Mouse (Mus musculus) testis, adult 2 months (tissue): Measurements from ENCODE around the gene Prr15l. TPM values are rescaled to one million over a fixed set of nuclear protein-coding genes. Genes with fewer than 3 reads are reported as not detected.

ENCODE experiments used
- H3K27ac ChIP-seq: fragments of 200-500 bp; 2 replicates; pipeline ENCODE4 v1.5.1; 2012; ENCODE audit warnings: low read depth, low read length; ENCODE audit not compliant: control insufficient read depth, insufficient read depth
- H3K27me3 ChIP-seq: fragments of 200-500 bp; 2 replicates; pipeline ENCODE4 v1.6.1; 2012; ENCODE audit warnings: mild to moderate bottlenecking, low read length, moderate library complexity; ENCODE audit not compliant: control insufficient read depth, insufficient read depth
- H3K36me3 ChIP-seq: fragments of 200-500 bp; 2 replicates; pipeline ENCODE4 v1.6.1; 2012; ENCODE audit warnings: mild to moderate bottlenecking, low read length; ENCODE audit not compliant: control insufficient read depth, insufficient read depth
- H3K4me1 ChIP-seq: fragments of 200-500 bp; 2 replicates; pipeline ENCODE4 v1.6.1; 2012; ENCODE audit warnings: low read length; ENCODE audit not compliant: control insufficient read depth, insufficient read depth
- H3K4me3 ChIP-seq: fragments of 200-500 bp; 2 replicates; pipeline ENCODE4 v1.5.1; 2012; ENCODE audit warnings: low read depth, mild to moderate bottlenecking, low read length, moderate library complexity, mixed read lengths; ENCODE audit not compliant: control insufficient read depth
- CTCF ChIP-seq: fragments of 200-500 bp; IDR thresholded peaks from 2 replicates; pipeline ENCODE4 v1.5.1; 2012; ENCODE audit warnings: low read depth, mild to moderate bottlenecking, inconsistent platforms, low read length, moderate library complexity; ENCODE audit not compliant: control insufficient read depth, insufficient read depth, insufficient replicate concordance
- POLR2A ChIP-seq: fragments of 200-500 bp; IDR thresholded peaks from 2 replicates; pipeline ENCODE4 v1.6.1; 2012; ENCODE audit warnings: low read depth, mild to moderate bottlenecking, inconsistent platforms, low read length, moderate library complexity; ENCODE audit not compliant: control insufficient read depth
- polyA plus RNA-seq: library from polyadenylated mRNA; depleted of rRNA; stranded (reverse); fragments of >200 nt; gene quantifications from 2 replicates; pipeline ENCODE4 v1.2.3, GENCODE M21; 2012; rRNA removed

Prr15l gene
- polyA plus RNA-seq, 1 experiment: 2.1 TPM

- no peaks in the 10 kb centered on the region for H3K36me3 ChIP-seq
- H3K27ac ChIP-seq: 0 out of 2 replicates have a peak overlapping the region, but pooled peaks have one; percentile 27
- no peaks in the 10 kb centered on the region for H3K27me3 ChIP-seq
- TF ChIP-seq POLR2A: no peak
- TF ChIP-seq CTCF: no peak
- peaks cover 41% of the 10 kb centered on the region for H3K4me1 ChIP-seq
- peak overlapping the region; percentile 67 for H3K4me3 ChIP-seq
Measured at GRCm38 (mm10) chr11:96980021-96980420, 52.1 kb downstream of the Prr15l start.

GRCm38 (mm10) chr11:96981461-96981860 lies 53.6 kb downstream of the Prr15l start:
- H3K27me3 ChIP-seq: no peaks in the 10 kb centered on the region

GRCm38 (mm10) chr11:96982355-96982754 lies 54.5 kb downstream of the Prr15l start:
- peak overlapping the region; percentile 66 for H3K4me3 ChIP-seq
- no peaks in the 10 kb centered on the region for H3K36me3 ChIP-seq
- peaks cover 44% of the 10 kb centered on the region for H3K4me1 ChIP-seq
- TF ChIP-seq CTCF: peak; percentile 62; the same call in 1 of the 2 replicates
- TF ChIP-seq POLR2A: peak; percentile 82; the same call in 1 of the 2 replicates
- peak overlapping the region; percentile 89 for H3K27ac ChIP-seq
- H3K27me3 ChIP-seq: no peaks in the 10 kb centered on the region

More at GRCm38 (mm10) chr11:96981461-96981860, 53.6 kb downstream of the Prr15l start:
- Histone ChIP-seq H3K4me1 (peaks cover 39% of the 10 kb centered on the region), H3K36me3 (no peaks in the 10 kb centered on the region), H3K27ac (peak overlapping the region; percentile 89; the same call in 1 of the 2 replicates), H3K4me3 (peak overlapping the region; percentile 66)
- TF ChIP-seq POLR2A (no peak), CTCF (no peak)

- Histone ChIP-seq H3K27me3 (no peaks in the 10 kb centered on the region), H3K4me3 (peak within 1 kb of the TSS; percentile 66), H3K36me3 (no peaks in the 10 kb centered on the region), H3K4me1 (peaks cover 48% of the 10 kb centered on the region), H3K27ac (peak within 1 kb of the TSS; percentile 89)
- TF ChIP-seq CTCF (no peak), POLR2A (no peak)
Measured at GRCm38 (mm10) chr11:96982859-96983258, 55.0 kb downstream of the Prr15l start, which contains the start of gene Sp2. Sp2 (minus strand) TSS chr11:96982959.

- H3K4me3 ChIP-seq: no peak overlapping the region
- H3K27me3 ChIP-seq: no peaks in the 10 kb centered on the region
- TF ChIP-seq CTCF: no peak
- TF ChIP-seq POLR2A: no peak
- peaks cover 41% of the 10 kb centered on the region for H3K4me1 ChIP-seq
- no peaks in the 10 kb centered on the region for H3K36me3 ChIP-seq
- H3K27ac ChIP-seq: no peak overlapping the region
Measured at GRCm38 (mm10) chr11:96984903-96985302, 57.0 kb downstream of the Prr15l start.

- Histone ChIP-seq H3K36me3 (no peaks in the 10 kb centered on the region), H3K4me1 (peaks cover 37% of the 10 kb centered on the region), H3K27ac (no peak overlapping the region), H3K27me3 (no peaks in the 10 kb centered on the region), H3K4me3 (no peak overlapping the region)
- no peak for TF ChIP-seq CTCF
- no peak for TF ChIP-seq POLR2A
Measured at GRCm38 (mm10) chr11:96986463-96986862, 58.6 kb downstream of the Prr15l start.

Other genes starting within 250 kb of the Prr15l start
- gene Snx11, start 150.5 kb upstream of the Prr15l start, polyA plus RNA-seq: 15.2 and 16.8 TPM in 2 replicates
- gene Cbx1, start 139.0 kb upstream of the Prr15l start, polyA plus RNA-seq: 15.4 and 16.6 TPM in 2 replicates
- 46.7 and 59.1 TPM in 2 replicates for gene Nfe2l1, start 98.1 kb upstream of the Prr15l start, polyA plus RNA-seq
- 5.3 and 6.7 TPM in 2 replicates for gene Copz2, start 78.2 kb upstream of the Prr15l start, polyA plus RNA-seq
- gene Cdk5rap3, start 11.6 kb upstream of the Prr15l start, polyA plus RNA-seq: 75.0 and 77.8 TPM in 2 replicates
- gene Pnpo, start 15.9 kb downstream of the Prr15l start, polyA plus RNA-seq: 3.8 and 5.4 TPM in 2 replicates
- 16.4 and 17.9 TPM in 2 replicates for gene Sp2, start 54.9 kb downstream of the Prr15l start, polyA plus RNA-seq
- gene Sp6, start 85.3 kb downstream of the Prr15l start, polyA plus RNA-seq: 0.22 and 0.32 TPM in 2 replicates
- 8.9 and 9.4 TPM in 2 replicates for gene Scrn2, start 101.8 kb downstream of the Prr15l start, polyA plus RNA-seq
- 795 and 824 TPM in 2 replicates for gene Lrrc46, start 113.3 kb downstream of the Prr15l start, polyA plus RNA-seq
- gene Mrpl10, start 113.5 kb downstream of the Prr15l start, polyA plus RNA-seq: 41.7 and 47.6 TPM in 2 replicates
- 75.7 and 82.3 TPM in 2 replicates for gene Osbpl7, start 122.5 kb downstream of the Prr15l start, polyA plus RNA-seq
- gene Tbx21, start 187.2 kb downstream of the Prr15l start, polyA plus RNA-seq: 0.14 and 0.22 TPM in 2 replicates
- 2.4 and 2.7 TPM in 2 replicates for gene Tbkbp1, start 223.4 kb downstream of the Prr15l start, polyA plus RNA-seq